Mouse (Mus musculus): ENCODE data around the gene Fth1. TPM values are rescaled to one million over a fixed set of nuclear protein-coding genes. Genes with fewer than 3 reads are reported as not detected.
A peak's percentile ranks its signal among the peaks of the same experiment; 100 is the strongest.
"Not testable (repeated sequence)": the region's sequence is repeated elsewhere in the genome, so short reads cannot be mapped to it uniquely, and the experiment has no call there.

The Fth1 gene
- polyA plus RNA-seq, 1 experiment = 268 TPM

DNA sequence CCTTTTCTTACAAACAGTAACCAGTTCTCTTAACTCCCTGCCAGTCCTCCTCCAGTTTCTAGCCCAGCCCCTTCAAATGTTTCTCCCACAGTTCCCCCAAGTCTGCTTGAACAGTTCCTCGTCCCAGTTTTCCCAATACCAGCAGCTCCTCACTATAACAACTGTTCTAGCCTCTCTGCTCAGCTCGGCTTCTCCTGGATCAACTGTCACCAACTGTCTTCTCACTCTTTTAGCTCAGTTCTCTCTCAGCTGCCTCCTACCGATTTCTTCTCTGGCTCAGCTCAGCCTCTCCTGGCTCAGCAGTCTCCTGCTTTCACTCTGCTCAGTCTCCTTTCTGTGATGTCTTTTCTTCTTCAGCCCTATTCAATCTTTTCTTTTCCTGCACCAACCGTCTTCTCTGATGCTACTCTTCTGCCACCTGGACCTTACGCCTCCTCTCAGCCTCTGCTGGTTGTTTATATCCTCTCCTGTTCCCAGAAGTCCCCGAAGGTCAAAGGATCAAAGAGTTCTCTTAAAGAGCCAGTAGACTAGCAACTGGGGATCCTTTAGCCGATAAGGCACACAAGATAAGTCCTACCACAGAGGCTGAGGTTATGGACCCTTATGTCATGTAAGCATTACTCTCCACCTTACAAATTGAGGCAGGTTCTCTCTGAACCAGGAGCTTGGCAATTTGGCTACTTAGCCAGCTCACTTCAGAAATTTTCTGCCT, 16.0 kb upstream of the Fth1 start:
- peaks cover 7% of the 10 kb centered on the region for H3K4me1 ChIP-seq (ENCODE audit: control insufficient read depth, insufficient read depth, low read length)
- no peaks in the 10 kb centered on the region for H3K27me3 ChIP-seq (ENCODE audit: control insufficient read depth, insufficient read depth, low read length)
- H3K27ac ChIP-seq (ENCODE audit: control insufficient read depth, insufficient read depth, low read depth, low read length) = peak overlapping the region; percentile 89
- H3K36me3 ChIP-seq (ENCODE audit: control insufficient read depth, insufficient read depth, low read length) = no peaks in the 10 kb centered on the region
- TF ChIP-seq CTCF (IDR thresholded peaks at IDR 0.05; ENCODE audit: control insufficient read depth, insufficient read depth, insufficient replicate concordance, low read depth, low read length) = no peak
- no peak for TF ChIP-seq POLR2A (IDR thresholded peaks at IDR 0.05; ENCODE audit: control insufficient read depth, low read depth, low read length)
- peak overlapping the region; percentile 73 for H3K4me3 ChIP-seq (ENCODE audit: control insufficient read depth, low read depth, low read length)

DNA sequence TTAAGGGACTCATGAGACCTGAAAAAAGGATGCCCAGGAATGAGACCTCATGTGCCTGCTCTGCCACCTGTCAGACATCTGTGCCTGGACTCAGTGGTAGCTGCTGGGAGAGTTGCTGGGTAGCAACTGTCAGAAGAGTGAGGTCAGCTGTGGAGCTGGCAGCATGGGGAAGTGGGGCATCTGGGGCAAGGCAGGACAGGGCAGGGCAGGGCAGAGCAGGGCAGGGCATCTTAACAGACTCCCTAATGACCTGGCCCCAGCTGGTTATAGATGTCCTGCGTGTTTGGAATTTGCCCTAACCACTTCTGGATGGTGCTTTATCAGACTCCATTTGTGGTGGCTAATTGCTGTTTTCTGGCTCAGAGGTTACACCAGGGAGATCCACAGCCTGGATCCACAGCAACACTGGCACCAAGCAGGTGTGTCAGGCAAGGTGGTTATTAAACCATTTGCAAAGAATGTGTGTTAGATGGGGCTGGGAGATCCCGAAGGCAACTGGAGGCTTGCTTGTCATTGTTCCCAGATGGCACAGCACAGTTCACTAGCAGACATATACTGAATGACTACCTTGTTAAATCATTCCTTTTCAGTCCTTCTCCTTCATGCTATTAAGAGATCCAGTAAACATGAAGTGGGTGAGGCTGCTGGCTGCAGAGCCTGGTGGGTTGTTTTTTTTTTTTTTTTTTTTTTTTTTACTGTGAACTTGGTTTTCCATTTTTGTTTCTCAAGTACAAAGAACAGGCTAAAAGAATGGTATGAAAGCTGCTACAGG, 14.1 kb upstream of the Fth1 start:
- Histone ChIP-seq H3K4me1 (ENCODE audit: control insufficient read depth, insufficient read depth, low read length) (peaks cover 7% of the 10 kb centered on the region), H3K27ac (ENCODE audit: control insufficient read depth, insufficient read depth, low read depth, low read length) (no peak overlapping the region), H3K27me3 (ENCODE audit: control insufficient read depth, insufficient read depth, low read length) (no peaks in the 10 kb centered on the region), H3K36me3 (ENCODE audit: control insufficient read depth, insufficient read depth, low read length) (no peaks in the 10 kb centered on the region), H3K4me3 (ENCODE audit: control insufficient read depth, low read depth, low read length) (no peak overlapping the region)
- TF ChIP-seq CTCF (IDR thresholded peaks at IDR 0.05; ENCODE audit: control insufficient read depth, insufficient read depth, insufficient replicate concordance, low read depth, low read length) (no peak), POLR2A (IDR thresholded peaks at IDR 0.05; ENCODE audit: control insufficient read depth, low read depth, low read length) (no peak)

DNA sequence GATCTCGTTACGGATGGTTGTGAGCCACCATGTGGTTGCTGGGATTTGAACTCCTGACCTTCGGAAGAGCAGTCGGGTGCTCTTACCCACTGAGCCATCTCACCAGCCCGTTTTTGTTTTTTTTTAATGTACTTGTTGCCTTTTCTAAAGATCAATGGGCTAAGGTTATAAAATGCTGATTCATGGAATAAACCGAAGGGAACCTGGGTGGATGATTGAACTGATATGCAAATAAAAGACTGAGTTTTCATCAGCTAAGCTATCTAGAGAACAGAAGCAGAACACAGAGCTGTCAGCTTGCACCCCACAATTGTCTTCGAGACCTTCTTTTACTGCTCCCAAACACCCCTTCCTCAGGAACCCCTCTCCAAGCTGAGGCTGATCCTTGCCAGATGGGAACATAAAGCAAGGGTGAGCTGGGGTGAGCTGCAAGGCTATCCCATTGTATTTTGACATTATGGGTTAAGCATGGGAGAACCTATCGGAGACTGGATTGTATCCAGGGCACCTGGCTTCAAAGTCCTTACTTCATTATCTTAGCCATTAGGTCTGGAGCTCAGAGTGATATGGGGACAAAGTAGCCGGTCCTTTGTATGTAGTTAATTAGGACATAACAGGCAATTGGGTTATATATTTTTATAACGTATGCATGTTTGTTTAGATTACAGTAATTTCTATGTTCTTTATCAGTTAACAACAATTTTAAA, 12.2 kb upstream of the Fth1 start:
- peaks cover 7% of the 10 kb centered on the region for H3K4me1 ChIP-seq (ENCODE audit: control insufficient read depth, insufficient read depth, low read length)
- no peaks in the 10 kb centered on the region for H3K27me3 ChIP-seq (ENCODE audit: control insufficient read depth, insufficient read depth, low read length)
- no peak for TF ChIP-seq POLR2A (IDR thresholded peaks at IDR 0.05; ENCODE audit: control insufficient read depth, low read depth, low read length)
- TF ChIP-seq CTCF (IDR thresholded peaks at IDR 0.05; ENCODE audit: control insufficient read depth, insufficient read depth, insufficient replicate concordance, low read depth, low read length) = no peak
- H3K36me3 ChIP-seq (ENCODE audit: control insufficient read depth, insufficient read depth, low read length) = no peaks in the 10 kb centered on the region
- no peak overlapping the region for H3K27ac ChIP-seq (ENCODE audit: control insufficient read depth, insufficient read depth, low read depth, low read length)
- H3K4me3 ChIP-seq (ENCODE audit: control insufficient read depth, low read depth, low read length) = no peak overlapping the region

DNA sequence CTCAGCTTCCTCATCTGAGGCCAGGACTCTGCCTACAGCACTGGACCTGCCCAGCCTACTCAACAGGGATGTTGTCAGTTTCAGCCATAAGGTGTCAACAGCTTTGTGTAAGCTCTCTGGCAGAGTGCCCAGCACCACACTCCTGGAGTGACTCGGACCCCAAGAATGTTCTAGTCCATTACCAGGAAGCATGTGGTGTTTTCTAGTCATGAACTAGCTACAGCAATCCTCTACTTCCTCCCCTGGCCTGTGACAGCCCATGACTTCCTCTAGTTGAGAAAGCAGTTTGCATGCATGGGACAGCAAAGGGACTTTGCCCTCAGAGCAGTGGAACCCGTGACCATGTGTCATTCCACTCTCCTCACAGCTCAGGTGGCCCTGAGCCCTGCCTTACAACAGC, 5.5 kb upstream of the Fth1 start:
- H3K4me3 ChIP-seq (ENCODE audit: control insufficient read depth, low read depth, low read length); H3K27ac ChIP-seq (ENCODE audit: control insufficient read depth, insufficient read depth, low read depth, low read length); H3K27me3 ChIP-seq (ENCODE audit: control insufficient read depth, insufficient read depth, low read length); H3K36me3 ChIP-seq (ENCODE audit: control insufficient read depth, insufficient read depth, low read length); H3K4me1 ChIP-seq (ENCODE audit: control insufficient read depth, insufficient read depth, low read length): not testable (repeated sequence)

DNA sequence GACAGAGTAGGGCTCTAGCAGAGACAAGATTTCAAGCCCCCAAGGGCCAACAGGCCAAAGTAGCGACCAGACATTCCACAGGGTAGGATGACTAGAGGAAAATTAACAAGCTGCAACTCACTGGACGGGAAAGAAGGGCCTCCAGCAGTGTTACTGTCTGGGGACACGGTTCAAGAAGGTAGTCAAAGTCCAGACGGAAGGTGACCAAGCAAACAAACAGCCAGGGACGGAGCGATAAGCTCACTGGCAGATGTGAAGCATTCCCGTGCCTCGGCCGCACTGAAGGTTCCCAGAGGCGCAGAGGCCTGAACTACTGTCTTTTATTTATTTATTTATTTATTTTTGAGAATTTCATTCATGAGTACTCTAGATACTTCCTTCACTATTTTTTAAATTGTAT, 3.3 kb upstream of the Fth1 start:
- Histone ChIP-seq H3K4me1 (ENCODE audit: control insufficient read depth, insufficient read depth, low read length) (peaks cover 10% of the 10 kb centered on the region; the same call in 1 of the 2 replicates), H3K36me3 (ENCODE audit: control insufficient read depth, insufficient read depth, low read length) (no peaks in the 10 kb centered on the region), H3K4me3 (ENCODE audit: control insufficient read depth, low read depth, low read length) (no peak overlapping the region), H3K27ac (ENCODE audit: control insufficient read depth, insufficient read depth, low read depth, low read length) (no peak overlapping the region), H3K27me3 (ENCODE audit: control insufficient read depth, insufficient read depth, low read length) (no peaks in the 10 kb centered on the region)
- TF ChIP-seq POLR2A (IDR thresholded peaks at IDR 0.05; ENCODE audit: control insufficient read depth, low read depth, low read length) = no peak
- TF ChIP-seq CTCF (IDR thresholded peaks at IDR 0.05; ENCODE audit: control insufficient read depth, insufficient read depth, insufficient replicate concordance, low read depth, low read length) = no peak

DNA sequence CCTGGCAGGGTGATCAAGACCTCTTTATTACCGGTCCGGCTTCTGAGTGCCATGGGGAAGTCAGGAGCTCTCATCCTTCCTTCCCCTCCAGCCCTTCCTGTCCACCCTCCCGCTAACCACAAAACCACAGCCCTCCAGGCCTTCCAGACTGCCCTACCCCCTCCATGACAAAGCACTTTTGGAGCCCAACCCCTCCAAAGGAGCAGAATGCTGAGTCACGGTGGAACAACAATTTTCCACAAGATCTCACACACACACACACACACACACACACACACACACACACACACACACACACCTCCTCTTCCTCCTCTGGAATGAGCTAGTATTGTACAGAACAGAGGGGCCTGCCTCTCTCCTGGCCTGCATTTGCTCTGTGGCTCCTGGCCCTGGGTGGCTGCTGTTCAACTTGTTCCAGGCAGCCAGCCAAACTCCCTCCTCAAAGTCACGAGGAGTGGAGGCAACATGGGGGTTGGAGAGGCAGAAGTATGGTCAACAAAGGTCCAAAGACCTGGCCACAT, 1.9 kb upstream of the Fth1 start:
- no peaks in the 10 kb centered on the region for H3K27me3 ChIP-seq (ENCODE audit: control insufficient read depth, insufficient read depth, low read length)
- H3K4me3 ChIP-seq (ENCODE audit: control insufficient read depth, low read depth, low read length) = no peak overlapping the region
- peak overlapping the region; percentile 65 for H3K27ac ChIP-seq (ENCODE audit: control insufficient read depth, insufficient read depth, low read depth, low read length)
- no peaks in the 10 kb centered on the region for H3K36me3 ChIP-seq (ENCODE audit: control insufficient read depth, insufficient read depth, low read length)
- peaks cover 14% of the 10 kb centered on the region for H3K4me1 ChIP-seq (ENCODE audit: control insufficient read depth, insufficient read depth, low read length)
- TF ChIP-seq CTCF (IDR thresholded peaks at IDR 0.05; ENCODE audit: control insufficient read depth, insufficient read depth, insufficient replicate concordance, low read depth, low read length) (no peak), POLR2A (IDR thresholded peaks at IDR 0.05; ENCODE audit: control insufficient read depth, low read depth, low read length) (0 out of 2 replicates have a peak, but pooled peaks have one; percentile 14)

DNA sequence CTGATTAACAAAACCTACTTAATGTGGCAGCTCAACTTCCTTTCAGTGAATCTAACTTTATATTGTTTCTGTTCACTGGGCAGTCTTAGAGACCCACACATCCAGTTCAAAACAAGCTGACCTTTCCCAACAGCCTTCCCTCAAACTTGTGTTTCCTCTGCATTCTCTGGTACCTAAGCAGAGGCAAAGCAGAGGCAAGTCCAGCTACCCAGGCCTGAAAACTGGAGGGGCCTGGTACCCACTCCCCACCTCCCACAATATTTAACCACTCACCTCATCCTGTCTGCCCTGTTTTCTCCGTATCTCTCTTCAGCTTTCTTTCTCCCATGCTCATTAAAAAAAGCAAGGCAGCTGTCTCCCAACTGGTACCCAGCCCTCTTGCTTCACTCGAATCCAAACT, 1.2 kb upstream of the Fth1 start:
- Histone ChIP-seq H3K27me3 (ENCODE audit: control insufficient read depth, insufficient read depth, low read length) (no peaks in the 10 kb centered on the region), H3K36me3 (ENCODE audit: control insufficient read depth, insufficient read depth, low read length) (no peaks in the 10 kb centered on the region), H3K27ac (ENCODE audit: control insufficient read depth, insufficient read depth, low read depth, low read length) (peak overlapping the region; percentile 65), H3K4me1 (ENCODE audit: control insufficient read depth, insufficient read depth, low read length) (peaks cover 14% of the 10 kb centered on the region), H3K4me3 (ENCODE audit: control insufficient read depth, low read depth, low read length) (no peak overlapping the region)
- TF ChIP-seq POLR2A (IDR thresholded peaks at IDR 0.05; ENCODE audit: control insufficient read depth, low read depth, low read length) (no peak), CTCF (IDR thresholded peaks at IDR 0.05; ENCODE audit: control insufficient read depth, insufficient read depth, insufficient replicate concordance, low read depth, low read length) (no peak)

Data from testis, adult 2 months (tissue).